Mouse (Mus musculus) B cell, adult (primary cell): ENCODE data around the gene Foxd3. TPM values are rescaled to one million over a fixed set of nuclear protein-coding genes. Genes with fewer than 3 reads are reported as not detected.

Experiments used
- total RNA-seq: library from RNA; stranded (reverse); gene quantifications from 4 replicates; pipeline ENCODE4 v1.2.4, GENCODE M21; 2023; ENCODE audit not compliant: inconsistent age

Gene Foxd3
- total RNA-seq = not detected in 4 replicates

GRCm38 (mm10) chr4:99655937-99656604 lies at the start of gene Foxd3:
TSS of gene Foxd3 (plus strand) at chr4:99656299.

Other genes starting within 250 kb of the Foxd3 start
- 4.3 to 8.1 TPM (median 6.1 TPM) in 4 replicates for gene Alg6, start 59.4 kb downstream of the Foxd3 start, total RNA-seq
- 3.4 to 14.4 TPM (median 4.8 TPM) in 4 replicates for gene Efcab7, start 172.9 kb downstream of the Foxd3 start, total RNA-seq